Mouse (Mus musculus): ENCODE measurements around the gene Slamf6. TPM values are rescaled to one million over a fixed set of nuclear protein-coding genes. Genes with fewer than 3 reads are reported as not detected.

Gene Slamf6
- polyA plus RNA-seq, 1 experiment, result not detected

DNA sequence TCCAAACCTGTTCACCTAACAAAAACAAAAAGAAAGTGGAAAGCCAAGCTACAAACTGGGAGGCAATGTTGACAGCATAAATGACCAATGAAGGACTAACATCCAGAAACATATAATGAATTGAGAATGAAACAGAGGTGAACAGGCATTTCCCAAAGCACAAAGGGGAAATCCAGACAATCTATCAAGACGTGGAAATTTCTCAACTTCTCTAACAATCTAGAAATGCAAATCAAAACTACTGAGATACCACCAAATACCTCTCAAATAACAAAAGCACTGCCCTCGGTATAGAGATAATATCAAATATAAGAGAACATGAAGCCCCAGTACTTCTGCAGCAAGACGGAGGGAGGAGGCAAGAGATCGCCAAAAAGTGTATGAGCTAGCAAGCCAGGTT is 65.4 kb downstream of the Slamf6 start:
- no peaks in the 10 kb centered on the region for H3K27me3 ChIP-seq (ENCODE audit: control insufficient read depth, insufficient read depth, insufficient read length)
- TF ChIP-seq CEBPB (IDR thresholded peaks at IDR 0.05; ENCODE audit: insufficient read depth, poor library complexity, severe bottlenecking) (no peak), REST (IDR thresholded peaks at IDR 0.05; ENCODE audit: insufficient read depth, insufficient read length) (no peak), USF1 (IDR thresholded peaks at IDR 0.05; ENCODE audit: low read depth) (no peak), TCF12 (IDR thresholded peaks at IDR 0.05; ENCODE audit: insufficient read depth, poor library complexity, severe bottlenecking) (no peak), MYOD1 (IDR thresholded peaks at IDR 0.05; ENCODE audit: control insufficient read depth in 1 of 3, insufficient read length in 2 of 3, low read depth in 2 of 3) (no peak), POLR2AphosphoS2 (IDR thresholded peaks at IDR 0.05; ENCODE audit: insufficient read length, low read depth) (no peak), MYOG (IDR thresholded peaks at IDR 0.05; ENCODE audit: control insufficient read depth in 1 of 3, insufficient read depth in 1 of 3, insufficient read length in 2 of 3, low read depth in 2 of 3) (no peak), SRF (IDR thresholded peaks at IDR 0.05; ENCODE audit: control insufficient read depth, insufficient read length, low read depth) (no peak), MAX (IDR thresholded peaks at IDR 0.05; ENCODE audit: low read depth) (no peak), POLR2A (IDR thresholded peaks at IDR 0.05; ENCODE audit: insufficient read length, low read depth) (no peak), TCF3 (IDR thresholded peaks at IDR 0.05; ENCODE audit: insufficient read length, low read depth) (no peak), E2F4 (IDR thresholded peaks at IDR 0.05; ENCODE audit: insufficient read depth) (no peak)
- H3K4me2 ChIP-seq (ENCODE audit: low read depth), result no peak overlapping the region

GRCm38 (mm10) chr1:171983372-171984001 is 66.2 kb downstream of the Slamf6 start:
- Histone ChIP-seq H3K79me2 (ENCODE audit: control insufficient read depth, insufficient read depth) (no peaks in the 10 kb centered on the region), H3ac (ENCODE audit: control insufficient read depth, insufficient read length) (no peak overlapping the region), H3K4me2 (ENCODE audit: low read depth) (no peak overlapping the region), H3K36me3 (ENCODE audit: control insufficient read depth, insufficient read depth) (no peaks in the 10 kb centered on the region), H3K27me3 (ENCODE audit: control insufficient read depth, insufficient read depth, insufficient read length) (no peaks in the 10 kb centered on the region), H3K4me3 (no peak overlapping the region)
- TF ChIP-seq POLR2A (IDR thresholded peaks at IDR 0.05; ENCODE audit: insufficient read length, low read depth) (no peak), MYOD1 (IDR thresholded peaks at IDR 0.05; ENCODE audit: control insufficient read depth in 1 of 3, insufficient read length in 2 of 3, low read depth in 2 of 3) (no peak), POLR2AphosphoS2 (IDR thresholded peaks at IDR 0.05; ENCODE audit: insufficient read length, low read depth) (no peak)

More for the DNA sequence above, 65.4 kb downstream of the Slamf6 start:
- Histone ChIP-seq H3K4me3 (no peak overlapping the region), H3ac (ENCODE audit: control insufficient read depth, insufficient read length) (no peak overlapping the region), H3K79me2 (ENCODE audit: control insufficient read depth, insufficient read depth) (no peaks in the 10 kb centered on the region), H3K36me3 (ENCODE audit: control insufficient read depth, insufficient read depth) (no peaks in the 10 kb centered on the region)

DNA sequence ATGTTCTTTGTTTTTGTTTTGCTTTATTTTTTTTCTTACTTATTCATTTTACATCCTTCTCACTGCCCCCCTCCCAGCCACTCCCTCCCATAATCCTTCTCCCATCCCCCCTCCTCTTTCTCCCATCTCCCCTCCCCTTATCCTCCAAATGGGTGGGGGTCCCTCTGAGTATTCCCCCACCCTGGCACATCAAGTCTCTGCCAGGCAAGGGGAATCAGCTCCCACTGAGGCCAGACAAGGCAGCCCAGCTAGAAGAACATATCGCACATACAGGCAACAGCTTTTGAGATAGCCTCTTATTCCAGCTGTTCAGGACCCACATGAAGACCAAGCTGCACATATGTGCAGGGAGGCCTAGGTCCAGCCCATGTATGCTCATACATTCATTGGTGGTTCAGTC is 66.8 kb downstream of the Slamf6 start:
- H3ac ChIP-seq (ENCODE audit: control insufficient read depth, insufficient read length), result no peak overlapping the region
- H3K36me3 ChIP-seq (ENCODE audit: control insufficient read depth, insufficient read depth), result no peaks in the 10 kb centered on the region
- H3K79me2 ChIP-seq (ENCODE audit: control insufficient read depth, insufficient read depth), result no peaks in the 10 kb centered on the region
- no peak for TF ChIP-seq POLR2A (IDR thresholded peaks at IDR 0.05; ENCODE audit: insufficient read length, low read depth)
- TF ChIP-seq POLR2AphosphoS2 (IDR thresholded peaks at IDR 0.05; ENCODE audit: insufficient read length, low read depth), result no peak
- no peak for TF ChIP-seq MYOG (IDR thresholded peaks at IDR 0.05; ENCODE audit: control insufficient read depth in 1 of 3, insufficient read depth in 1 of 3, insufficient read length in 2 of 3, low read depth in 2 of 3)
- no peak for TF ChIP-seq REST (IDR thresholded peaks at IDR 0.05; ENCODE audit: insufficient read depth, insufficient read length)
- TF ChIP-seq MAX (IDR thresholded peaks at IDR 0.05; ENCODE audit: low read depth), result no peak
- no peak for TF ChIP-seq TCF3 (IDR thresholded peaks at IDR 0.05; ENCODE audit: insufficient read length, low read depth)
- TF ChIP-seq CEBPB (IDR thresholded peaks at IDR 0.05; ENCODE audit: insufficient read depth, poor library complexity, severe bottlenecking), result no peak
- TF ChIP-seq USF1 (IDR thresholded peaks at IDR 0.05; ENCODE audit: low read depth), result no peak
- no peak for TF ChIP-seq TCF12 (IDR thresholded peaks at IDR 0.05; ENCODE audit: insufficient read depth, poor library complexity, severe bottlenecking)
- TF ChIP-seq MYOD1 (IDR thresholded peaks at IDR 0.05; ENCODE audit: control insufficient read depth in 1 of 3, insufficient read length in 2 of 3, low read depth in 2 of 3), result no peak
- TF ChIP-seq E2F4 (IDR thresholded peaks at IDR 0.05; ENCODE audit: insufficient read depth), result no peak
- no peak for TF ChIP-seq SRF (IDR thresholded peaks at IDR 0.05; ENCODE audit: control insufficient read depth, insufficient read length, low read depth)
- no peaks in the 10 kb centered on the region for H3K27me3 ChIP-seq (ENCODE audit: control insufficient read depth, insufficient read depth, insufficient read length)
- no peak overlapping the region for H3K4me3 ChIP-seq
- no peak overlapping the region for H3K4me2 ChIP-seq (ENCODE audit: low read depth)

GRCm38 (mm10) chr1:171991883-171992282 is 74.6 kb downstream of the Slamf6 start:
- TF ChIP-seq REST (IDR thresholded peaks at IDR 0.05; ENCODE audit: insufficient read depth, insufficient read length) (no peak), SRF (IDR thresholded peaks at IDR 0.05; ENCODE audit: control insufficient read depth, insufficient read length, low read depth) (no peak), E2F4 (IDR thresholded peaks at IDR 0.05; ENCODE audit: insufficient read depth) (no peak), POLR2A (IDR thresholded peaks at IDR 0.05; ENCODE audit: insufficient read length, low read depth) (no peak), MYOG (IDR thresholded peaks at IDR 0.05; ENCODE audit: control insufficient read depth in 1 of 3, insufficient read depth in 1 of 3, insufficient read length in 2 of 3, low read depth in 2 of 3) (no peak), POLR2AphosphoS2 (IDR thresholded peaks at IDR 0.05; ENCODE audit: insufficient read length, low read depth) (no peak), MAX (IDR thresholded peaks at IDR 0.05; ENCODE audit: low read depth) (no peak), CEBPB (IDR thresholded peaks at IDR 0.05; ENCODE audit: insufficient read depth, poor library complexity, severe bottlenecking) (no peak), TCF12 (IDR thresholded peaks at IDR 0.05; ENCODE audit: insufficient read depth, poor library complexity, severe bottlenecking) (no peak), MYOD1 (IDR thresholded peaks at IDR 0.05; ENCODE audit: control insufficient read depth in 1 of 3, insufficient read length in 2 of 3, low read depth in 2 of 3) (no peak), USF1 (IDR thresholded peaks at IDR 0.05; ENCODE audit: low read depth) (no peak), TCF3 (IDR thresholded peaks at IDR 0.05; ENCODE audit: insufficient read length, low read depth) (no peak)

More at GRCm38 (mm10) chr1:171991883-171992282, 74.6 kb downstream of the Slamf6 start:
- Histone ChIP-seq H3ac (ENCODE audit: control insufficient read depth, insufficient read length) (no peak overlapping the region), H3K36me3 (ENCODE audit: control insufficient read depth, insufficient read depth) (no peaks in the 10 kb centered on the region), H3K79me2 (ENCODE audit: control insufficient read depth, insufficient read depth) (no peaks in the 10 kb centered on the region), H3K4me2 (ENCODE audit: low read depth) (no peak overlapping the region), H3K27me3 (ENCODE audit: control insufficient read depth, insufficient read depth, insufficient read length) (peaks cover 4% of the 10 kb centered on the region), H3K4me3 (no peak overlapping the region)

All from myocyte (in vitro differentiated cells).